Mouse (Mus musculus) layer of hippocampus, adult 11-12 months (tissue): ENCODE data around the gene Creb5.

ENCODE experiments used
- DNase-seq: peaks from one replicate; pipeline ENCODE4 v3.0.0; 2022; ENCODE audit warnings: low spot score

Creb5 gene

GRCm38 (mm10) chr6:53706604-53707330 lies 419.7 kb downstream of the Creb5 start:
- DNase-seq: no peak

- no peak for DNase-seq
Observed at GRCm38 (mm10) chr6:53707795-53708194, 420.7 kb downstream of the Creb5 start.

- DNase-seq: no peak
Observed at GRCm38 (mm10) chr6:53709694-53710442, 422.8 kb downstream of the Creb5 start.

GRCm38 (mm10) chr6:53710560-53710959 lies 423.5 kb downstream of the Creb5 start:
- DNase-seq: no peak

- DNase-seq: no peak
Observed at GRCm38 (mm10) chr6:53713152-53713551, 426.1 kb downstream of the Creb5 start.

GRCm38 (mm10) chr6:53714908-53715321 lies 427.8 kb downstream of the Creb5 start:
- DNase-seq: no peak

- DNase-seq: no peak
Observed at GRCm38 (mm10) chr6:53716013-53716412, 428.9 kb downstream of the Creb5 start.

GRCm38 (mm10) chr6:53720009-53720408 lies 432.9 kb downstream of the Creb5 start:
- DNase-seq: no peak

GRCm38 (mm10) chr6:53721595-53721994 lies 434.5 kb downstream of the Creb5 start:
- peak; percentile 75 for DNase-seq

GRCm38 (mm10) chr6:53722694-53723093 lies 435.6 kb downstream of the Creb5 start:
- DNase-seq: no peak

- no peak for DNase-seq
Observed at GRCm38 (mm10) chr6:53730487-53730886, 443.4 kb downstream of the Creb5 start.

- DNase-seq: no peak
Observed at GRCm38 (mm10) chr6:53730996-53731485, 444.0 kb downstream of the Creb5 start.

GRCm38 (mm10) chr6:53733546-53733945 lies 446.5 kb downstream of the Creb5 start:
- no peak for DNase-seq

- DNase-seq: no peak
Observed at GRCm38 (mm10) chr6:53733999-53734398, 446.9 kb downstream of the Creb5 start.

GRCm38 (mm10) chr6:53735696-53736095 lies 448.6 kb downstream of the Creb5 start:
- no peak for DNase-seq

- DNase-seq: no peak
Observed at GRCm38 (mm10) chr6:53738206-53738605, 451.1 kb downstream of the Creb5 start.

- DNase-seq: no peak
Observed at GRCm38 (mm10) chr6:53741222-53741621, 454.2 kb downstream of the Creb5 start.
